Mouse (Mus musculus) MEL (cell line): Measurements from ENCODE around the gene Hltf.

Experiments used
- HCFC1 ChIP-seq: IDR thresholded peaks from 2 replicates; pipeline ENCODE4 v1.6.1; 2012; ENCODE audit warnings: low read depth, mild to moderate bottlenecking, inconsistent platforms, low read length, improper control_type of control experiment, moderate library complexity
- JUND ChIP-seq: IDR thresholded peaks from 2 replicates; pipeline ENCODE4 v1.6.1; 2011; ENCODE audit warnings: low read depth, mild to moderate bottlenecking, improper control_type of control experiment, low read length
- SIN3A ChIP-seq: IDR thresholded peaks from 2 replicates; pipeline ENCODE4 v1.6.1; 2012; ENCODE audit warnings: low read length, improper control_type of control experiment, inconsistent platforms
- SMC3 ChIP-seq: IDR thresholded peaks from 2 replicates; pipeline ENCODE4 v1.6.1; 2011; ENCODE audit warnings: low read depth, low read length, improper control_type of control experiment
- USF2 ChIP-seq, 2 experiments: IDR thresholded peaks; 2 replicates each; pipeline ENCODE4 v1.6.1; 2011 to 2012; ENCODE audit warnings: improper control_type of control experiment in 2 of 2, low read length in 2 of 2, borderline replicate concordance in 1 of 2, inconsistent platforms in 1 of 2, low read depth in 1 of 2, mild to moderate bottlenecking in 1 of 2; ENCODE audit not compliant: insufficient read depth in 1 of 2

- no peak for TF ChIP-seq HCFC1
- TF ChIP-seq SMC3, result no peak
- TF ChIP-seq SIN3A, result no peak
- no peak for TF ChIP-seq USF2 (IDR thresholded peaks at IDR 0.05; ENCODE audit: borderline replicate concordance in 1 of 2, insufficient read depth in 1 of 2, low read depth in 1 of 2, low read length in 2 of 2)
- TF ChIP-seq JUND, result no peak
Observed at GRCm38 (mm10) chr3:20142576-20142975, 85.0 kb downstream of the Hltf start.
